Mouse (Mus musculus) kidney, embryonic 15.5 days (tissue): ENCODE data around the gene 1700016D06Rik. TPM values are rescaled to one million over a fixed set of nuclear protein-coding genes. Genes with fewer than 3 reads are reported as not detected.
"Not testable (repeated sequence)": the region's sequence is repeated elsewhere in the genome, so short reads cannot be mapped to it uniquely, and the experiment has no call there.

ENCODE experiments used
- ATAC-seq: fragments of 200-750 bp; cut with Nextera tagmentation; replicated peaks from 2 replicates; pipeline ENCODE4 v1.8.0; 2017; ENCODE audit warnings: moderate TSS enrichment; ENCODE audit not compliant: low FRiP score
- H3K27ac ChIP-seq: fragments of 300-500 bp; sonication (generic); 2 replicates; pipeline ENCODE4 v1.5.1; 2015; ENCODE audit warnings: mild to moderate bottlenecking, inconsistent platforms
- H3K27me3 ChIP-seq: fragments of 300-500 bp; sonication (generic); 2 replicates; pipeline ENCODE4 v1.6.1; 2015; ENCODE audit warnings: inconsistent platforms
- H3K36me3 ChIP-seq: fragments of 300-500 bp; sonication (generic); 2 replicates; pipeline ENCODE4 v1.6.1; 2015; ENCODE audit warnings: inconsistent platforms
- H3K4me1 ChIP-seq: fragments of 300-500 bp; sonication (generic); 2 replicates; pipeline ENCODE4 v1.6.1; 2015; ENCODE audit warnings: inconsistent platforms
- H3K4me2 ChIP-seq: fragments of 300-500 bp; sonication (generic); 2 replicates; pipeline ENCODE4 v1.6.1; 2015; ENCODE audit warnings: moderate library complexity, mild to moderate bottlenecking, inconsistent platforms
- H3K4me3 ChIP-seq: fragments of 300-500 bp; sonication (generic); replicated peaks from 2 replicates; pipeline ENCODE4 v1.5.1; 2015; ENCODE audit warnings: mild to moderate bottlenecking, inconsistent platforms
- H3K9ac ChIP-seq: fragments of 300-500 bp; sonication (generic); 2 replicates; pipeline ENCODE4 v1.6.1; 2015; ENCODE audit warnings: mild to moderate bottlenecking, inconsistent platforms
- H3K9me3 ChIP-seq: fragments of 300-500 bp; sonication (generic); replicated peaks from 2 replicates; pipeline ENCODE4 v1.6.1; 2016; ENCODE audit warnings: inconsistent platforms
- WGBS: fragments of 180-500 bp; shearing (Covaris S2); methylation state at CpG from one replicate; pipeline ENCODE4 v1.1.7; 2015; ENCODE audit warnings: mixed read lengths; 5-methylcytosine and 5-hydroxymethylcytosine counted together
- polyA plus RNA-seq: library from polyadenylated mRNA; unstranded; fragments of >200 nt; fragmentation: Nextera tagmentation; extraction: Ambion mirVana; gene quantifications from 2 replicates; pipeline ENCODE4 v1.2.1, GENCODE M21; 2015

Gene 1700016D06Rik
- polyA plus RNA-seq, 1 experiment from 2014 or later, result not detected

DNA sequence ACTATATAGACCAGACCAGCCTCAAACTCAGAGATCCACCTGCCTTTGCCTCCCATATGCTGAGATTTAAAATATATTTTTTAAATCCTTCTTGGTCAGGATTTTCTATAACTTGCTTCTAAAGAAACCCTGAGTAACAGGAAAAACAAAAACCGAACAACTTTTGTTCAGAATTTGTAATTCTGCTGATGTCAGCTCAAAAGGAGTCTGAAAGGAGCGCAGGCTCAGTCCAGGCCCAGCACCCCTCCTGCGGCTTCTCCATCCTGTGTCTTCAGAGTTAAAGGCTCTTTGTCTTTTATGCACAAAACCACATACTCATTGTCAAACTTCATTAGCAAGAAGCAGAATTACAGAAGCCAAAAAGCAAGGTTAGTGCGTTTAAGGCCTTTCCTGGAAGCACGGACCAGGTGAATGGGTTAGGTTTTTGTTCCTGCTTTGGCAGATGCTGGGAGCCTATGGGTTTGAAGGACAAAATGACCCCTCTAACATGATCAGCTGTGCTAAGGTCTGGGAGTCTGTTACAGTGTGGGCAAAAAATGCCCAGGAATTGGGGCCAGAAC lies 1.3 kb downstream of the 1700016D06Rik start:
- Histone ChIP-seq H3K4me1 (peaks cover 13% of the 10 kb centered on the region), H3K27me3 (peaks cover 10% of the 10 kb centered on the region; the same call in 1 of the 2 replicates), H3K36me3 (no peaks in the 10 kb centered on the region), H3K9ac (no peak overlapping the region), H3K9me3 (no peaks in the 10 kb centered on the region), H3K4me3 (no peak overlapping the region), H3K27ac (no peak overlapping the region), H3K4me2 (0 out of 2 replicates have a peak overlapping the region, but pooled peaks have one; percentile 59)
- WGBS, result 85% methylated on average over 5 of the region's 5 CpGs
- no peak for ATAC-seq

DNA sequence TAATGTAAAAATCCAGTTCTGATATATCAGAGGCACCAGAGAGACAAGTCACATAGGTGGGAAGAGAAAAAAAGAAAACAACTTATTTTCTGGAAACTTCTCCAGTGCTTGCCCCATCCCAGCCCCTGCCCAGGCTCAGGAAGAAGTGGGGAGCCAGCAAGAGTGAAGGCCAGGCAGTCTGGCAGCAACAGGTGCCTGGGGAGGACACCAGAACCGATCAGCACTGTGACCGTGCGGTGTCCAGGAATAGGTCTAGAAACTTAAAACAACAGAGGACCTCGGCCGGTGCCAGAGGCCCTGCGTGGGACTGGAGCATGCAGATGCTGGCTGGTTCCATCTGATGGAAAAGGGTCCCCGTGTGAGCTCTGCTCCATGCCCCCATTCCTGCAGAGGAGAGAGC lies 3.4 kb downstream of the 1700016D06Rik start:
- no peaks in the 10 kb centered on the region for H3K9me3 ChIP-seq
- no peak for ATAC-seq
- H3K27ac ChIP-seq, result no peak overlapping the region
- no peak overlapping the region for H3K4me3 ChIP-seq
- no peak overlapping the region for H3K4me2 ChIP-seq
- peaks cover 13% of the 10 kb centered on the region for H3K4me1 ChIP-seq
- 86% methylated on average over 7 of the region's 7 CpGs for WGBS
- peaks cover 10% of the 10 kb centered on the region; the same call in 1 of the 2 replicates for H3K27me3 ChIP-seq
- no peaks in the 10 kb centered on the region for H3K36me3 ChIP-seq
- no peak overlapping the region for H3K9ac ChIP-seq

DNA sequence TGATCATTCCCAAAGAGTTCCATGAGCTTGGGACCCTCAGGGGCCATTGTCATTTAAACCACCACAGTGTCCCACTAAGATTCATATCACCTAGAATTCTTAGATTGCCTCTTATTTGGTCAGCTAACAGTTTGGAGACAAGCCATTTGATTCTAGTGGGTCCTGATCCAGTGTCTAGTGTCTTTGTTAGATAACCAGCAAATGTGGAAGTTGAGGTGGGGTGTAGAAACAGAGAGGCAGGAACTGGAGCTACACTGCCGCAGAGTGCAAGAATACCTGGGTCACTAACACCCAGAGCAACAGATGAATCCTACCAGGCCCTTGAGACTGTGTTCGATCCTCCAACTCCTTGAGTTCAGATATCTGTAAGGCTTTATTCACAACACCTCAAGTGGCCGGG lies 4.7 kb downstream of the 1700016D06Rik start:
- 91% methylated on average over 3 of the region's 3 CpGs for WGBS
- Histone ChIP-seq H3K4me1 (peaks cover 13% of the 10 kb centered on the region), H3K4me2 (no peak overlapping the region), H3K27me3 (peaks cover 10% of the 10 kb centered on the region; the same call in 1 of the 2 replicates), H3K4me3 (no peak overlapping the region), H3K27ac (no peak overlapping the region), H3K36me3 (no peaks in the 10 kb centered on the region), H3K9ac (no peak overlapping the region), H3K9me3 (no peaks in the 10 kb centered on the region)
- ATAC-seq, result no peak

DNA sequence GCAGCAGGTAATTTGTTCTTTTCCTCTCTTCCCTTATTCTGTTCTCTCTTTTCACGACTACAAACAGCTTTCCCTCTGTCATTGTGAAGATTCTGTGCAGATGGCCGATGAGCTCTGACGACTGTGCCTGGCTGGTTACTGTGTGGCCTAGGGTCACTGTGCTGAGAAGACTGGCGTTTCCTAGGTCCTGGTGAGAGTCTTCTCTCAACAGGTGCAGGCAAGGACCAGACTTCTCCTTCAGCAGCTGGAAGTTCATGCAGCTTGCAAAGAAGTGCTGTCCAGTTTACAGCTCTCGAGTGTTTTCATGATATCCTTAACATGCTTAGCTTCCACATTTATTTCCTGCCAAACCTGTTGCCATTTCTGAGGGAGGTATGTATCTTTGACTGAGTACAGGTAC lies 6.9 kb downstream of the 1700016D06Rik start:
- Histone ChIP-seq H3K4me3 (no peak overlapping the region), H3K4me1 (no peaks in the 10 kb centered on the region), H3K36me3 (no peaks in the 10 kb centered on the region), H3K27ac (no peak overlapping the region), H3K9me3 (no peaks in the 10 kb centered on the region), H3K27me3 (0 out of 2 replicates have a peak, but pooled peaks cover 3% of the 10 kb centered on the region), H3K4me2 (no peak overlapping the region), H3K9ac (no peak overlapping the region)
- no peak for ATAC-seq
- WGBS, result 67% methylated on average over 5 of the region's 5 CpGs

DNA sequence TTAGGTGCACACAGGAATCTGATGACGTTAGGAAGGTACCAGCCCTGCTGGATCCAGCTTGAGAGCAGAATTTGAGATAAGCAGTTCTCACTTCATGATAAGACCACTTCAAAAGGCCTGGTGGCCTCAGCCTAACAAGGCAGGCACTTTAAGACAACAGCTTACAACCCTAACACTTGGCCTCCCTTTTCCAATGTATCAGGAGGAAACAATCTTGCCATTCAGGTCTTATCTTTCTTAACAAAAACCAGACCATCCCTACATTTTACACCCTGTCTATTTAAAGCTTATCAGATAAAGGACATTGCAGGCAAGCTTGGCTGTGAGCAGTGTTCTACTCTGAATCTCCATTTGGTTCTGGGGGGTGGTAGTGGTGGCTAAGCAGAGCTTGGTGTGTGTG lies 8.4 kb downstream of the 1700016D06Rik start:
- no peak overlapping the region for H3K4me3 ChIP-seq
- WGBS, result 80% methylated on average over 1 of the region's 1 CpGs
- no peak overlapping the region for H3K27ac ChIP-seq
- H3K4me1 ChIP-seq, result no peaks in the 10 kb centered on the region
- H3K27me3 ChIP-seq, result 0 out of 2 replicates have a peak, but pooled peaks cover under 1% of the 10 kb centered on the region
- H3K9ac ChIP-seq, result no peak overlapping the region
- H3K36me3 ChIP-seq, result no peaks in the 10 kb centered on the region
- no peak for ATAC-seq
- H3K4me2 ChIP-seq, result no peak overlapping the region
- H3K9me3 ChIP-seq, result no peaks in the 10 kb centered on the region

DNA sequence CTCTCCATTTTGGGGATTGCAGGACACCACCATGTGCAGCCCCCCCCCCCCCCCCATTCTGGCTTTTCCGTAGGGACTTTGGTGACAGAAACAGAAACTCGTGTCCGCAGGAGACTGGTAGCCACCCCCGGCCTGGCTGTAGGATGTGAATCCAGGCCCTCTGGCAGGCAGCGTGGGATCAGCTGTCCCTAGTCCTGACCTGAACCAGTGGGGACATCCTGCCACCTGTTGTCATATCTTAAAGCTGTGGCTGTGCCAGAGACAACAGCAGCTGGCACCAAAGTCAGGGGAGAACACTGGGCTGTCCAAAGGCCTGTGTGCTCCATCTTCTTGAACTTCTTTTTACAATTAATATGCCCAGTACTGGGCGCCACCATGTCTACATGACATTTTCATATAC lies 9.1 kb downstream of the 1700016D06Rik start:
- ATAC-seq, result no peak
- Histone ChIP-seq H3K9ac (no peak overlapping the region), H3K4me3 (no peak overlapping the region), H3K9me3 (no peaks in the 10 kb centered on the region), H3K27me3 (no peaks in the 10 kb centered on the region), H3K27ac (no peak overlapping the region), H3K4me1 (no peaks in the 10 kb centered on the region), H3K36me3 (no peaks in the 10 kb centered on the region), H3K4me2 (no peak overlapping the region)
- 81% methylated on average over 6 of the region's 6 CpGs for WGBS

DNA sequence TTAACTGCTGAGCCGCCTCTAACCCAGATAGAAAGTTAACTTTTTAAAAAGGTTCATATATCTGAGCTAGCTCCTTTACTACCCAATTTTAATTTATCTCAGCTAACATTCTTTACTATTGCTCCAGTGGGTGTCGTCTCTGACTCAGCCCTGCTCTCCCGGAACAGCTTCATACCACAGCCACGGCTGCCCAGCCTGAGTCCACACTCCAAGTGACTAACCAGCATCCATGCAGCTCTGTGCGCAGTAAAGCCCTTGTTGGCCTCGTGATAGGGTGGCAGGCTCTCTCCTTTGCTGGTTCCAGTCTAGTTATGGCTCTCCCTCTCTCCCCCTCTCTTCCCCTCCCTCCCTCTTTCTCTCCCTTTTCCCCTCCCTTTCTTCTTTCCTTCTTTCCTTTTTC lies 9.6 kb downstream of the 1700016D06Rik start:
- H3K27ac ChIP-seq, result no peak overlapping the region
- H3K27me3 ChIP-seq, result no peaks in the 10 kb centered on the region
- H3K4me3 ChIP-seq, result no peak overlapping the region
- no peaks in the 10 kb centered on the region for H3K9me3 ChIP-seq
- no peak overlapping the region for H3K4me2 ChIP-seq
- H3K4me1 ChIP-seq, result no peaks in the 10 kb centered on the region
- ATAC-seq, result no peak
- no peak overlapping the region for H3K9ac ChIP-seq
- H3K36me3 ChIP-seq, result no peaks in the 10 kb centered on the region
- 84% methylated on average over 6 of the region's 6 CpGs for WGBS

DNA sequence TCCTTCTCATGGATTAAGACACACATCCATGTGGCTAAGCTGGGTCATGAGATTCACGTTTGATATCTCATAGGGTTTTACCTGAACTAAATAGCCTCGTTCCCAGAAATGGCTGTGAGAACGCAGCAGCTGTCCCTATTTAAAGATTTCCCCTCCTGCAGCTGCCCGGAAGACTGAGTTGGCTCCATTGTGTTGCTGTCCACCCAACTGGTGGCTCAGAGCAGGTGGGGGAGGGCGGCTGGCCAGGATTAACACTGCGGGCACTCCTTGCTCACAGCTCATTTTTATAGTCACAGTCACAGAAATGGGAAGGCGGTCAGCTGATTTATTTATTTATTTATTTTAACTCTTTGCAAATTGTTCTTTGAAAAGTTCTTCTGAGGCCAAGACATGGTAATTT lies 10.9 kb downstream of the 1700016D06Rik start:
- H3K27me3 ChIP-seq, result no peaks in the 10 kb centered on the region
- ATAC-seq, result no peak
- H3K4me2 ChIP-seq, result no peak overlapping the region
- H3K36me3 ChIP-seq, result no peaks in the 10 kb centered on the region
- no peak overlapping the region for H3K9ac ChIP-seq
- no peak overlapping the region for H3K27ac ChIP-seq
- 66% methylated on average over 7 of the region's 7 CpGs for WGBS
- H3K4me1 ChIP-seq, result no peaks in the 10 kb centered on the region
- no peaks in the 10 kb centered on the region for H3K9me3 ChIP-seq
- no peak overlapping the region for H3K4me3 ChIP-seq

DNA sequence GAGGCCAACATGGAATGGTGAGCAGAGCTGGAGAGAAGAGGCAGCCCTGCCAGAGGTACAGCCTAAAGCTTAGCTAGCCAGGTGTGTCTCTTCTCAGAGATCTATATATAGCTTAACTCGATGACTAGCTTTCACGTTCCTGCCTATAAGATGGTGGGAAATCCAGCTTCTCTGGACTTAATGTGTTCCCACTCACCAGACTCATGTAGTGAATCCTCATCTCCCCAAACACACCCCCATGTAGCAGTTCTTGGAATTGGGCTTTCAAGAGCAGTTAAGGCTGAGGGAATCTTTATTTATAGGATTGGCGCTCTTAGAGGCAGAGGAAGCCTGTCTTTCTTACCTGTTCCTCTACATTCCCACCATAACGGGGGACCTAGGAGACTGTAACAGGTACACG lies 13.6 kb downstream of the 1700016D06Rik start:
- Histone ChIP-seq H3K27ac (no peak overlapping the region), H3K9me3 (no peaks in the 10 kb centered on the region), H3K36me3 (no peaks in the 10 kb centered on the region), H3K4me1 (no peaks in the 10 kb centered on the region), H3K27me3 (no peaks in the 10 kb centered on the region), H3K9ac (no peak overlapping the region), H3K4me3 (no peak overlapping the region), H3K4me2 (no peak overlapping the region)
- no peak for ATAC-seq
- WGBS, result 87% methylated on average over 5 of the region's 5 CpGs

DNA sequence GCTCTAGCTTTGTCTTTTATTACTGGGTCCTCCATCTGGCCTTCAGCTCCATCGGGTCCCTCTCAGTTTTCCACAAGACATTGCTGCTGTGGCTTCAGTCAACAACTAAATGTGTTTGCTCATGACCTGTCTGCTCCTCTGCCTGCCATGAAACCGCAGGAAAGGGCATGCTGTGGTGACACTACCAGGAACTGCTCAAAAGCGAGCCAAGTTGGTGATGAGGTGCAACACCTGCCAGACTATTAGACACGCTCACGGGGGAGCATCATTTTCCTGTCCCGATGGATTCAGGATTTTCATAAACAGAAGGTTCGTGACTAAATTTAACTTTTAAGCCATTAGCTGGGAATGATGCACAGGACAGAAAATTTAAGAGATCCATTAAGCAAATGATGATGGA lies 16.3 kb downstream of the 1700016D06Rik start:
- H3K4me3 ChIP-seq, result no peak overlapping the region
- H3K27me3 ChIP-seq, result no peaks in the 10 kb centered on the region
- ATAC-seq, result no peak
- H3K27ac ChIP-seq, result no peak overlapping the region
- H3K36me3 ChIP-seq, result no peaks in the 10 kb centered on the region
- H3K9me3 ChIP-seq, result no peaks in the 10 kb centered on the region
- H3K9ac ChIP-seq, result no peak overlapping the region
- H3K4me2 ChIP-seq, result no peak overlapping the region
- no peaks in the 10 kb centered on the region for H3K4me1 ChIP-seq
- WGBS, result 84% methylated on average over 7 of the region's 7 CpGs

DNA sequence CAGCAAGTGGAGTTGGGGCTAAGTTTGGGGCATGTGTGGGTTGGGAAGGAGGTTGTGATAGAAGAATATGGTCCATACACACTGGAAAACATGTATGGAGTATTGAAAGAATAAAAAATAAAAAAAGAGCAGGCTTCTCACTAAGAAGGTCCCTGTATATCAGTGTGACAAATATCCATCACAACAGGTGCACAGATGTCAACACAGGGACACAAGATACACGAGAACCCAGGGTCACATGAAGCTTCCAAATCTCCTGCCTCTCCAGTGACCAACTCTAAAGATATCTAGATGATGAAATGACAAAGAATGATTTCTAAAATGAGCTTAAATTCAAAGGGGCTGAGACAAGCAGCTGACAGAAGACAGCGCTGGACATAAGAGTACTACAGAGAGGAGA lies 32.6 kb downstream of the 1700016D06Rik start:
- 75% methylated on average over 2 of the region's 2 CpGs for WGBS
- H3K36me3 ChIP-seq, result no peaks in the 10 kb centered on the region
- 0 out of 2 replicates have a peak, but pooled peaks cover 3% of the 10 kb centered on the region for H3K27me3 ChIP-seq
- no peaks in the 10 kb centered on the region for H3K4me1 ChIP-seq
- H3K9me3 ChIP-seq, result no peaks in the 10 kb centered on the region
- H3K4me2 ChIP-seq, result no peak overlapping the region
- H3K9ac ChIP-seq, result no peak overlapping the region
- H3K27ac ChIP-seq, result no peak overlapping the region
- H3K4me3 ChIP-seq, result no peak overlapping the region
- no peak for ATAC-seq

DNA sequence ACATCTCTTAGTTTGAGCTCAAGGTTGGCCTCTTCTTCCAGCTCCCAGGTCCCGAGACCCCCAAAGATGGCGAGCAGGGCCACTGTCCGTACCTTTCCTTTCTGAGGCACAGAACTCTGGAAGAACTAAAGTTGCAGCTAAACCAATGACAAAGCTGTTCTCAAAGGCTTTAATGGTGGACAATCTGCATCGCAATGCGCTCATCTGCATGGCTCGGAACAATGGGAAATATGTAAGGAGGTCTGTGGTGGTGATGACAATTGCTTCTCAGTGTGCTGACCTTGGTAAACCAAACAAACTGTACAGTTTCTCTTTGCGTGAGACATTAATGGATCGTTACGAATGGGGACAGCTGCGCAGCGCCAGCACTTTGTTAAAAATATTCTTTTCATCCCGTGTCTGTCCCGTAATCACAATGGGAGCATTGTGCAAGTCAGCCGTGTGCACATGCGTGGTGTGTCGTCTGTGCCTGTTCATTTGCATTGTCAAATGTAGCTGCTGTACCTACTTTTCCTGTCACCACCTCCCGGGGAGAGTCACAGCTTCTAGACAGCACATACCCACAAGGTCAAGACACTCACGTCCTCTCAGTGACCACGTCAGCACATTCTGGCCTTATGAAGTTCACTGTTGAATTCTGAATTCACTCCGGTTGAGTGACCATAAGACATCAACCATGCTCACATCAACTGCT lies 34.7 kb downstream of the 1700016D06Rik start:
- not testable (repeated sequence) for H3K27me3 ChIP-seq, H3K9me3 ChIP-seq, H3K9ac ChIP-seq, H3K4me1 ChIP-seq, ATAC-seq, H3K36me3 ChIP-seq, H3K4me2 ChIP-seq, H3K4me3 ChIP-seq, H3K27ac ChIP-seq
- WGBS, result 86% methylated on average over 20 of the region's 20 CpGs

DNA sequence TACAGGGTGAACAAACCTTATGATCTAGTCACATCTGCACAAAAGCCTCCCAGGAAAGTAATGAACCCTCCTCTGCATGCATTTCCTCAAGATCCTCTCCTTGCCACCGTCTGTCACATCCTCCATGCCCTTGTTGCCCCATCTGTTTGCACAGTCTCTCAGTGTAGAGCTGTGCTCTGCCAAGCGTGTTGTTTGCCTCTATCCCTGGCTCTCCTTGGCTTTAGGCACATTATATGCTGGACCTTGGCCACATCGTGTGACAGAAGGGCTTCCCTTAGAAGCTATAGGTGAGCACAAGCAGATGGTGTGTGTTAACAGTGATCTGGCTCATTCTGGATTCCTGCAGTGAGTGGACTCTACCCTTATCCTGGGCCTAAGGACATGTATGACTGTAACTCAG lies 38.9 kb downstream of the 1700016D06Rik start:
- no peaks in the 10 kb centered on the region for H3K4me1 ChIP-seq
- H3K4me2 ChIP-seq, result no peak overlapping the region
- 43% methylated on average over 3 of the region's 3 CpGs for WGBS
- H3K27ac ChIP-seq, result no peak overlapping the region
- H3K9me3 ChIP-seq, result no peaks in the 10 kb centered on the region
- H3K4me3 ChIP-seq, result no peak overlapping the region
- no peaks in the 10 kb centered on the region for H3K27me3 ChIP-seq
- no peak for ATAC-seq
- H3K9ac ChIP-seq, result no peak overlapping the region
- no peaks in the 10 kb centered on the region for H3K36me3 ChIP-seq
